Mouse (Mus musculus) liver, embryonic 15.5 days (tissue): ENCODE results near the gene Prr7. TPM values are rescaled to one million over a fixed set of nuclear protein-coding genes. Genes with fewer than 3 reads are reported as not detected.

Experiments
- ATAC-seq: fragments of 200-750 bp; cut with Nextera tagmentation; 2 replicates; pipeline ENCODE4 v1.8.0; 2017; ENCODE audit warnings: moderate number of reproducible peaks, mild to moderate bottlenecking, moderate library complexity; ENCODE audit not compliant: insufficient read depth
- H3K27ac ChIP-seq: fragments of 300-500 bp; sonication (generic); replicated peaks from 2 replicates; pipeline ENCODE4 v1.5.1; 2015; ENCODE audit warnings: mild to moderate bottlenecking, inconsistent platforms
- H3K27me3 ChIP-seq: fragments of 300-500 bp; sonication (generic); 2 replicates; pipeline ENCODE4 v1.6.1; 2015; ENCODE audit warnings: mild to moderate bottlenecking, inconsistent platforms
- H3K36me3 ChIP-seq: fragments of 300-500 bp; sonication (generic); replicated peaks from 2 replicates; pipeline ENCODE4 v1.6.1; 2015; ENCODE audit warnings: moderate library complexity, mild to moderate bottlenecking, inconsistent platforms
- H3K4me1 ChIP-seq: fragments of 300-500 bp; sonication (generic); replicated peaks from 2 replicates; pipeline ENCODE4 v1.6.1; 2015; ENCODE audit warnings: inconsistent platforms
- H3K4me2 ChIP-seq: fragments of 300-500 bp; sonication (generic); 2 replicates; pipeline ENCODE4 v1.6.1; 2015; ENCODE audit warnings: moderate library complexity, mild to moderate bottlenecking, inconsistent platforms
- H3K4me3 ChIP-seq: fragments of 300-500 bp; sonication (generic); replicated peaks from 2 replicates; pipeline ENCODE4 v1.5.1; 2015; ENCODE audit warnings: mild to moderate bottlenecking, inconsistent platforms
- H3K9ac ChIP-seq: fragments of 300-500 bp; sonication (generic); 2 replicates; pipeline ENCODE4 v1.6.1; 2015; ENCODE audit warnings: moderate library complexity, mild to moderate bottlenecking, inconsistent platforms
- H3K9me3 ChIP-seq: fragments of 300-500 bp; sonication (generic); replicated peaks from 2 replicates; pipeline ENCODE4 v1.6.1; 2016; ENCODE audit warnings: inconsistent platforms
- WGBS: fragments of 180-500 bp; shearing (Covaris S2); methylation state at CpG from one replicate; pipeline ENCODE4 v1.1.7; 2015; ENCODE audit warnings: mixed read lengths; ENCODE audit not compliant: insufficient replicate concordance; 5-methylcytosine and 5-hydroxymethylcytosine counted together
- polyA plus RNA-seq: library from polyadenylated mRNA; unstranded; fragments of >200 nt; fragmentation: Nextera tagmentation; extraction: Ambion mirVana; gene quantifications from 2 replicates; pipeline ENCODE4 v1.2.1, GENCODE M21; 2015

Prr7 gene
- polyA plus RNA-seq, 1 experiment from 2014 or later, result not detected

DNA sequence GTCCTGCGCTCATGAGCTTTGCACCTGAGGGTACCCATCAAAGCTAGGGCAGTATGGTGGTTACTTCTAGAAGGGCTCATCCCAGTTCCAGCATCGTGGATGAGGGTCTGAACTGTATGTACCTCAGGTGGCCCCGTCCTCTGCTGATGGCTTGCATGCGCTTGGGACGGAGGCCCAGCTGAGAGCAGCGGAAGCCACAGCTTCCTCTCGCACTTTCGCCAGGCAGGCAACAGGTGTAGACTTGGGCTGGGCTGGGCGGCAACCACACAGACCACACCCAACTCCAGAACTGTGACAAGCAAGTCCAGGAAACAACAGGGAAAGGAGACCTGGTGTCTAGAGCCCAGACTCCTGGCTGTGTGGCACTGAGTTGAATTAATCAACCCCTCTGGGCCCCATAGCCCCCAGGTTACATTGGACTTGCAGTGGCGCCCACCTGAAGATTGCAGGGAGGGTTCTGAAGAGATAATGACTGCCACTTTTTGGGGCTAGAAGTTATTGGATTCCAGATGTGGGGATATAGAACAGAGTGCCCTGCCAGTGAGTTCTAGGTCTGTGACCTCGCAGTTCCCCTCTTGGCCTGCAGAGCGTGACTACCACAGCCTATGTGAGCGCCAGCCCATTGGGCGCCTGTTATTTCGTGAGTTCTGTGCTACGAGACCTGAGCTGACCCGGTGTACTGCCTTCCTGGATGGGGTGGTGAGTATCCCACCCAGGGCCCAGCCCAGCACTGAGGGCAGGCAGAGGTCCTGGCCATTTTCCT, 14.2 kb upstream of the Prr7 start:
- Histone ChIP-seq H3K9ac (no peak overlapping the region), H3K36me3 (peaks cover 65% of the 10 kb centered on the region), H3K9me3 (no peaks in the 10 kb centered on the region), H3K4me1 (peaks cover 59% of the 10 kb centered on the region), H3K27ac (peak overlapping the region; percentile 16; the same call in 1 of the 2 replicates), H3K4me3 (no peak overlapping the region), H3K27me3 (no peaks in the 10 kb centered on the region), H3K4me2 (peak overlapping the region; percentile 20)
- ATAC-seq, result no peak
- 65% methylated on average over 17 of the region's 17 CpGs for WGBS

DNA sequence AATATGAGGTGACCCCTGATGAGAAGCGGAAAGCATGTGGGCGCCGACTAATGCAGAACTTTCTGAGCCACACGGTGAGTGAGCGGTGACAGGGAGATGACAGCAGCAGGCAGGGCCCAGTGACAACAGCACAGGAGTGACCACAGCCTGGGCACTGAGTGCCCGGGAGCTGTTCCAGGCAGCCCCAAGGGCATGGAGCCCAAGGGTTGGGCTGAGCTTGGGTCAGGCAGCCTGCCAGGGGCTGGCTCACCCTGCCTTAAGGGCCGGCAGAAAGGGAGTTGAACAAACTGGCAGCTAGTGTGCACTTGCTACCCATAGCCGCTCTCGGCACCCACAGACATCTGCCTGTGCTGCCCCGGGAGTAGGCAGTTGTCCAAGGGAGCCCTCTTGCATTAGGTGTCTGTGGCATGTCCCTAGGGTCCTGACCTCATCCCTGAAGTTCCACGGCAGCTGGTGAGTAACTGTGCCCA, 13.5 kb upstream of the Prr7 start:
- Histone ChIP-seq H3K27me3 (no peaks in the 10 kb centered on the region), H3K4me2 (no peak overlapping the region), H3K9ac (no peak overlapping the region), H3K9me3 (no peaks in the 10 kb centered on the region), H3K27ac (no peak overlapping the region), H3K4me1 (peaks cover 59% of the 10 kb centered on the region), H3K4me3 (no peak overlapping the region), H3K36me3 (peaks cover 72% of the 10 kb centered on the region)
- WGBS, result 84% methylated on average over 11 of the region's 11 CpGs
- ATAC-seq, result no peak

DNA sequence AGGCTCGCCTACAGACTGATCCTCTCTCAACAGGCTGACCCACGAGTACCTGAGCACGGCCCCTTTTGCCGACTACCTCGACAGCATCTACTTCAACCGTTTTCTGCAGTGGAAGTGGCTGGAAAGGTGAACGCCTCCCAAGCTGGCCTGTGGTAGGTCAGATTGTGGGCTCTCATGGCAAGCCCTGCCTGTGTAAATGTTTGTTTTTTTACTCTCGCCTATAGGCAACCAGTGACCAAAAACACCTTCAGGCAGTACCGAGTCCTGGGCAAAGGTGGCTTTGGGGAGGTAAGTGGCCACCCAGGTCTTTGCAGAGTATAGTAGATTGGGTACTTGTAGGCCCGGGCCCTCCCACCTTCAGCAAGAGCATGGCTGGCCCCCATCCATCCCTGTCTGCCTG, 12.8 kb upstream of the Prr7 start:
- no peak for ATAC-seq
- WGBS, result 83% methylated on average over 10 of the region's 10 CpGs

DNA sequence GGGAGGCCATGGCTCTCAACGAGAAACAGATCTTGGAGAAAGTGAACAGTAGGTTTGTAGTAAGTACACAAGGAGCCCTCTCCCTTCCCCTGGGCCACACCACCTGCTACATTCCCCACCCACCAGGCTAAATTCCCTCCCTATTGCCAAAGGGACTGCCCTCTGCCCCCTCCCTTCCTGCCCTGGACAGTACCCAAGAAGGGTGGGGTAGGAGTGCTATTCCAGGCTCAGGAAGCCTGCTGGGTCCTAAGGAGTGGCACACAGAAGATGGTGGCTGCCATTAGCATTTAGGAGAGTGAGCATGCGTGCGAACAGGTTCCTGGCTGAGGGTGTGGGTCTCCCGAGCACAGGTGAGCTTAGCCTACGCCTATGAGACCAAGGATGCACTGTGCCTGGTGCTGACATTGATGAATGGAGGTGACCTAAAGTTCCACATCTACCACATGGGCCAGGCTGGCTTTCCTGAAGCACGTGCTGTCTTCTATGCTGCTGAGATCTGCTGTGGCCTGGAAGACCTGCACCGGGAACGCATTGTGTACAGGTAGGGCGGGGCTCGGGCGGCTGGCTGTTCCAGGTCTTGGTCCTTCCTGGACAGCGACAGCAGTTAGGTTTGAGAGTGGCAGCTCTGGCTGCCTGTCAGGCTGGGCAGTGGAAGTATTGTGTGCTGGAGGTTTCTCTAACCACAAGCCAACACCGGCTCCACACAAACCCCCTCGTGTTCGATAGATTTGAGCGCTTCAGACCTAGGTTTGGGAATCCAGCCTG, 12.1 kb upstream of the Prr7 start:
- Histone ChIP-seq H3K9me3 (no peaks in the 10 kb centered on the region), H3K9ac (no peak overlapping the region), H3K4me3 (no peak overlapping the region), H3K36me3 (peaks cover 86% of the 10 kb centered on the region), H3K27ac (no peak overlapping the region), H3K4me2 (no peak overlapping the region), H3K4me1 (peaks cover 45% of the 10 kb centered on the region), H3K27me3 (no peaks in the 10 kb centered on the region)
- WGBS, result 88% methylated on average over 16 of the region's 16 CpGs
- ATAC-seq, result no peak

More for the DNA sequence above, 12.8 kb upstream of the Prr7 start:
- no peaks in the 10 kb centered on the region for H3K27me3 ChIP-seq
- no peak overlapping the region for H3K4me3 ChIP-seq
- H3K4me2 ChIP-seq, result no peak overlapping the region
- peaks cover 79% of the 10 kb centered on the region for H3K36me3 ChIP-seq
- H3K4me1 ChIP-seq, result peaks cover 52% of the 10 kb centered on the region
- H3K9me3 ChIP-seq, result no peaks in the 10 kb centered on the region
- H3K27ac ChIP-seq, result no peak overlapping the region
- no peak overlapping the region for H3K9ac ChIP-seq

DNA sequence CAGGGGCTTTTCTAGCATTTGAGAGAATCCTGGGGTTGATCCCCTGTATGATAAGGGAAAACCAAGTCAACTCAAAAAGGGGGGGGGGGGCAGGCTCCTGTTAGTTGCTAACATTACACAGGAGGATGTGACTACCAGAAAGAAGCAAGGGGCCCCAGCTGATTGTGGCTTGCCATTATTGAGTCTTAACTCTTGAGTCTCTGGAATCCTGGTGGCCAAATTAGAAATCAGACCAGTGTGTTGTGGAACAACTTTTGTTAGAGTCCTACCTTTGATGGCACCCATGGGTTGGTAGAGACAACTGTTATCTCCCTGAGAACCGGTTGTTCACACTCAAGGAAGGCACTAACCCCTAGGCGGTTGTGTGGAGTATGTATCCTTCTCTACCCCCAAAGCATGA, 1.1 kb upstream of the Prr7 start:
- Histone ChIP-seq H3K36me3 (peaks cover 39% of the 10 kb centered on the region), H3K27ac (no peak overlapping the region), H3K9ac (no peak overlapping the region), H3K4me2 (no peak overlapping the region), H3K27me3 (peaks cover 60% of the 10 kb centered on the region), H3K4me1 (peaks cover 19% of the 10 kb centered on the region), H3K9me3 (no peaks in the 10 kb centered on the region), H3K4me3 (no peak overlapping the region)
- 26% methylated on average over 2 of the region's 2 CpGs for WGBS
- ATAC-seq, result no peak

DNA sequence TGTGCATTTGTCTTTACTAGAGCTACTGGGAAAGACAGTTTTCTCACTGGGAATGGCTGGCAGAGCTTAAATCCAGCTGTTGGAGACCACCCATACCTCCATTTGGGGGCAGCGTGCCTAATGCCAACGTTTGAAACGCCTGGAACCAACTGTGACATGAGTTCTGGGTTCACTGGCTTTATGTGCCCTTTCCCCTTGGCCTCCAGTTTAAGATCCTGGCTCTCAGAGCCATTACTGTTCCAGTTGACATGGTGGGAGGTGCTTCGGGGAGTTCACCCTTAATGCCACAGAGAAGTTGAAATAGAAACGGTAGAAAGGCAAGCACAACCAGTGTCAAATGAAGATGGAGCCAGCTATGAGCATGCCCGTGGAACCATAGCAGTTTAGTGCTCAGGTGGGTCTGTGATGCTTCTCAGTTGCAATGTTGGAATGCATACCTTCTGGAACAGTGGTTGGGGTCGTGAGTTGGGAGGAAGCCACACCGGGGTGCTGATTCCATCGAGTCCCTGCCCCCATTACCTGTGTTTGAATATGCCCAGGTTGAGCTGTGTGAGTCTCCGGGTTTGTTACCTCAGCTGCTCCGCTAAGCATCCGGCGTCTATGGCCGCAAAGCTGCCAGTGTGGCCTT, 554 bp upstream of the Prr7 start:
- Histone ChIP-seq H3K9me3 (no peaks in the 10 kb centered on the region), H3K4me2 (peak overlapping the region; percentile 75), H3K9ac (no peak overlapping the region), H3K4me3 (peak overlapping the region; percentile 50; the same call in 1 of the 2 replicates), H3K27ac (no peak overlapping the region), H3K36me3 (peaks cover 34% of the 10 kb centered on the region), H3K4me1 (peaks cover 19% of the 10 kb centered on the region), H3K27me3 (peaks cover 66% of the 10 kb centered on the region)
- WGBS, result 12% methylated on average over 14 of the region's 14 CpGs
- no peak for ATAC-seq

DNA sequence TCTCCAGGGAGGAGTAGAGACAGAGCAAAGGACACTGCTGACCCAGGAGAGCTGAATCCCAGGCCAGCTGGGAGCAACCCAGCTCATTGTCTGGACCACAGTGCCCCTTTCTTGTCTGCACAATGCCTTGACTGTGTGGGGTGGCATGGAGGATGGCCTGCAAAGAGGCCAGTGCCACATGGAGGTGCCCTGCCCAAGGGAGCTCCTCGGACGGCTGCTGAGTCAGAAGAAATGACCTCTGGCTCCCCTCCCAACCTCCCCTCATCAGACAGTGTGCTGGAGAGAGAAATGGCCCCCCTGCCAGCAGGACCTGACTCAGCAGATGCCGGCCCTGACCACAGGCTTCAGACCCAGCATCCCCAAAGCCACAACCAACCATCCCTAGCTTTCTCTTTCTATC, 1.1 kb downstream of the Prr7 start:
- H3K27me3 ChIP-seq, result peaks cover 83% of the 10 kb centered on the region
- peaks cover 19% of the 10 kb centered on the region for H3K4me1 ChIP-seq
- H3K9me3 ChIP-seq, result no peaks in the 10 kb centered on the region
- no peak overlapping the region for H3K4me2 ChIP-seq
- H3K9ac ChIP-seq, result no peak overlapping the region
- 15% methylated on average over 3 of the region's 3 CpGs for WGBS
- no peak for ATAC-seq
- peaks cover 17% of the 10 kb centered on the region for H3K36me3 ChIP-seq
- H3K27ac ChIP-seq, result no peak overlapping the region
- no peak overlapping the region for H3K4me3 ChIP-seq

DNA sequence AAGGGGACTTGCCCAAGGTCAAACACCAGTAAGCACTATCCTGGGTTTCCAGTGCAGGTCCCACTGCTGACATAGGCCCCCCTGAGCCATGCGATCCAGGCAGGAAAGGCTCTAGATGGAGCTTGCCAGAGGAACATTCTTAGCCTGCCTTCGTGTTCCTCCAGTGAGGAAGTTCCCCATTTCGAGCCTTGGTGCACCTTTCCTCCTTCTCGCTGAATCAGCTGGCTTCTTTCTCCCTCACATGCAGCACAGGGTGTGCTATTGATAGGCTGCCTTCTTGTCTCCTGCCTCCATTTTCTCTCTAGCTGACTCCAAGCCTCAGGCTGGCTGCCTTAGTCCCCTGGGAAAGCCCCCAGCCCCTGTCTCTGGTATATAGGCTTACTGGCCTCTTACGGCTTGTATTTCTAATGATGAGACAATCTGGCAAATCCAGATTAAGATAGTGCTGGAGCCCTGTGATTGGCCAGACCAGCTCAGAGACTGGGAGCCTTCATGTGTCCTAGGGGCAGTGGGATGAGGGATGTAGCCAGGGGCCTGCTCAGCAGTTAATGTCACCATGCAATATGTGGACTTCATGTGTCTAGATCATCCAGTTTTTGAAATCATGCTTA, 1.9 kb downstream of the Prr7 start:
- H3K4me1 ChIP-seq, result peaks cover 21% of the 10 kb centered on the region
- no peak for ATAC-seq
- H3K27ac ChIP-seq, result no peak overlapping the region
- peaks cover 12% of the 10 kb centered on the region; the same call in 1 of the 2 replicates for H3K36me3 ChIP-seq
- no peaks in the 10 kb centered on the region for H3K9me3 ChIP-seq
- no peak overlapping the region for H3K9ac ChIP-seq
- H3K4me2 ChIP-seq, result no peak overlapping the region
- no peak overlapping the region for H3K4me3 ChIP-seq
- WGBS, result 33% methylated on average over 5 of the region's 5 CpGs
- peaks cover 90% of the 10 kb centered on the region for H3K27me3 ChIP-seq

DNA sequence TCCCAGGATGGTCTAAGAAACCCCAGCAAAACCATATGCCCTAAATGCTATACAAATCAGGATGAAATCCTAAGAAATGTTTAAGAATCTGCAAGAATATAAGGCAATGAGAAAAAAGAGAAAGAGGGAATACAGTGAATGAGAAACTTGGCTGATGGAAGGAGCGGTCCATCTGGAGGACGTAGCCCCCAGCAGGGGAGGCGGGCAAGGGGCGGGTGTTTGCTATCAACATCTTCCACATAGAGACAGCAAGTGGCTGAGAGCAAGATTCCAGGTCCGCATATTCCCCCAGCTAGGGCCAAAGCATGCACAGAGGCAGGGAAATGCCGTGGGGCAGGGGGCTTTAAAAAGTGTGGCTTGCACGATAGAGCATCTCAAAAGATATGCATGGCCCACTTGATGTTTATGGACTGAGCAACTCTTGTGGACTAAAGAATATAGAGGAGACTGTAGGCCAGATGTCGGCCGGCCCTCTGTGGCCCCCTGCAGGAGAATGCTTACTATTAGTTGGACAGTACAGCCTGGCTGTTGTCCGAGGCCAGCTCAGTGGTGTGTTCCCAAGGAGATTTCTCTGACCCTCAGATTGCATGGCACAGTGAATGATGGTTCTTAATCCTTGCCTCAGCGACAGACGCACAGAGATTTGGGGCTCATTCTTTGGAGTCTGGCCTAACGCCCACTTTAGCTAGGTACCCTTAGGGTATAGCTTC, 4.9 kb downstream of the Prr7 start:
- no peak for ATAC-seq
- H3K4me3 ChIP-seq, result no peak overlapping the region
- no peak overlapping the region for H3K4me2 ChIP-seq
- 43% methylated on average over 13 of the region's 13 CpGs for WGBS
- H3K4me1 ChIP-seq, result peaks cover 39% of the 10 kb centered on the region
- H3K9ac ChIP-seq, result no peak overlapping the region
- H3K27ac ChIP-seq, result no peak overlapping the region
- H3K27me3 ChIP-seq, result peaks cover 100% of the 10 kb centered on the region
- no peaks in the 10 kb centered on the region for H3K36me3 ChIP-seq
- no peaks in the 10 kb centered on the region for H3K9me3 ChIP-seq

DNA sequence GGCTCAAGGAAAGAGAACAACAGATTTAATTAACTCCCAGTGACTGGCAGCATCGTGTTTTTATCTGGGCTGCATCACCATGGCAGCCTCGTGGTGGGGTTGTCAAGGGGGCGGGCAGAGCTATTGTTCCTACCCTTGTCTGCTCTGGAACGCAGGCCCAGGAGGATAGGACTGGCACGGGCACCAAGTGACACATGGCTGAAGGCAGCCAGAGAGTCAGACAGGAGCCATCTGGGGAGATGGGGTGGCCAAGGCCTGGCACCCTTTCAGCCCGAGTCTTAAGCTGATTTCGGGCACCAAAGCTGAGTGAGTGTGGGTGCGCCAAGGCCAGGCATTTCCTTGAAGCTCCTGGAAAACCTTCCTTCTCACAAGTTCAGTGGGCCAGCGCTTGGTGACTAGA, 6.3 kb downstream of the Prr7 start:
- no peak for ATAC-seq
- peaks cover 100% of the 10 kb centered on the region for H3K27me3 ChIP-seq
- H3K4me2 ChIP-seq, result no peak overlapping the region
- no peak overlapping the region for H3K27ac ChIP-seq
- H3K4me3 ChIP-seq, result no peak overlapping the region
- no peaks in the 10 kb centered on the region for H3K36me3 ChIP-seq
- no peaks in the 10 kb centered on the region for H3K9me3 ChIP-seq
- WGBS, result 58% methylated on average over 9 of the region's 9 CpGs
- peaks cover 27% of the 10 kb centered on the region for H3K4me1 ChIP-seq
- H3K9ac ChIP-seq, result no peak overlapping the region
